Mouse (Mus musculus) stomach, postnatal 0 days (tissue): Measurements from ENCODE around the gene Cd274. TPM values are rescaled to one million over a fixed set of nuclear protein-coding genes. Genes with fewer than 3 reads are reported as not detected.
A peak's percentile ranks its signal among the peaks of the same experiment; 100 is the strongest.

Experiments used
- ATAC-seq: fragments of 200-750 bp; cut with Nextera tagmentation; 2 replicates; pipeline ENCODE4 v1.8.0; 2017; ENCODE audit not compliant: low FRiP score, low TSS enrichment
- DNase-seq: peaks from one replicate; pipeline ENCODE4 v3.0.0-alpha.2; 2016; ENCODE audit warnings: low spot score
- H3K27ac ChIP-seq: fragments of 300-500 bp; sonication (generic); replicated peaks from 2 replicates; pipeline ENCODE4 v1.5.1; 2014; ENCODE audit warnings: mild to moderate bottlenecking, control low read depth
- H3K27me3 ChIP-seq: fragments of 300-500 bp; sonication (generic); 2 replicates; pipeline ENCODE4 v1.6.1; 2014; ENCODE audit warnings: low read length; ENCODE audit not compliant: control insufficient read depth, insufficient read depth
- H3K36me3 ChIP-seq: fragments of 300-500 bp; sonication (generic); 2 replicates; pipeline ENCODE4 v1.6.1; 2014; ENCODE audit warnings: low read length, mixed read lengths; ENCODE audit not compliant: control insufficient read depth, insufficient read depth
- H3K4me1 ChIP-seq: fragments of 300-500 bp; sonication (generic); replicated peaks from 2 replicates; pipeline ENCODE4 v1.6.1; 2014; ENCODE audit warnings: antibody characterized with exemption; ENCODE audit not compliant: control insufficient read depth, insufficient read depth
- H3K4me2 ChIP-seq: fragments of 300-500 bp; sonication (generic); replicated peaks from 2 replicates; pipeline ENCODE4 v1.6.1; 2014; ENCODE audit warnings: low read depth, mild to moderate bottlenecking, control low read depth, moderate library complexity
- H3K4me3 ChIP-seq: fragments of 300-500 bp; sonication (generic); 2 replicates; pipeline ENCODE4 v1.5.1; 2014; ENCODE audit warnings: low read depth, low read length, control low read depth
- H3K9ac ChIP-seq: fragments of 300-500 bp; sonication (generic); 2 replicates; pipeline ENCODE4 v1.6.1; 2014; ENCODE audit warnings: mild to moderate bottlenecking, low read length, control low read depth, mixed read lengths
- H3K9me3 ChIP-seq: fragments of 300-500 bp; sonication (generic); 2 replicates; pipeline ENCODE4 v1.6.1; 2016; ENCODE audit warnings: low read length; ENCODE audit not compliant: control insufficient read depth
- CTCF ChIP-seq: IDR thresholded peaks from 2 replicates; pipeline ENCODE4 v1.5.1; 2016; ENCODE audit warnings: antibody characterized with exemption, low read depth, mild to moderate bottlenecking, moderate library complexity
- EP300 ChIP-seq: optimal IDR thresholded peaks from 2 replicates; pipeline ENCODE3; 2016; ENCODE audit warnings: antibody characterized with exemption
- WGBS: fragments of 180-500 bp; shearing (Covaris S2); extraction: QIAGEN DNeasy Blood & Tissue Kit; methylation state at CpG from one replicate; pipeline ENCODE4 v1.1.7; 2014; 5-methylcytosine and 5-hydroxymethylcytosine counted together
- polyA plus RNA-seq: library from polyadenylated mRNA; unstranded; fragments of >200 nt; fragmentation: Nextera tagmentation; extraction: Ambion mirVana; gene quantifications from 2 replicates; pipeline ENCODE4 v1.2.1, GENCODE M21; 2015

Gene Cd274
- polyA plus RNA-seq, 1 experiment from 2014 or later = 0.08 TPM

DNA sequence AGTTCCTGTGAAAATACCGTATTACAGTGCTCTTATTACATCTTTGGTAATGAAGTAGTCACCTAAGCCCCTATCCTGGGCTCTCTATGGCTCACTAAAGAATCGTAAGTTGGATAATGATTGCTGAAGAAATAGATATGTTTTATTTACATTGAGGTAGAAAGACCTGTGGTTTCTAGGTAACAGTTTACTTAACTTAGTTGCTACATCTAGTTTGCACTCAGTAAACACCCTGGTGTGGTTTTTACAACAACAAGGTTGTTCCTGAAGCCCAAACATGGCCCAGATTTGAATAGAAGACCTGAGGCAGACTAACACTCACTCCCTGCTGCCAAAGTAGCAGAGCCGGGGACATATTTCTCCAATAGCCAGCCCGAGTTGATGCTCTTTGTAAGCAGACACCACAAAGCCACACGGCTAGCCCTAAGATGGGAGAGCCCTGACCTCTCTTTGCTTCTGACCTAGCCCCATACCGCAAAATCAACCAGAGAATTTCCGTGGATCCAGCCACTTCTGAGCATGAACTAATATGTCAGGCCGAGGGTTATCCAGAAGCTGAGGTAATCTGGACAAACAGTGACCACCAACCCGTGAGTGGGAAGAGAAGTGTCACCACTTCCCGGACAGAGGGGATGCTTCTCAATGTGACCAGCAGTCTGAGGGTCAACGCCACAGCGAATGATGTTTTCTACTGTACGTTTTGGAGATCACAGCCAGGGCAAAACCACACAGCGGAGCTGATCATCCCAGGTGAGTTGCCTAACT, 12.8 kb downstream of the Cd274 start:
- Histone ChIP-seq H3K9me3 (no peaks in the 10 kb centered on the region), H3K4me1 (no peaks in the 10 kb centered on the region), H3K36me3 (no peaks in the 10 kb centered on the region; the same call in 1 of the 2 replicates), H3K27ac (no peak overlapping the region), H3K4me3 (no peak overlapping the region), H3K27me3 (no peaks in the 10 kb centered on the region), H3K9ac (no peak overlapping the region), H3K4me2 (no peak overlapping the region)
- WGBS = 79% methylated on average over 14 of the region's 14 CpGs
- TF ChIP-seq CTCF = no peak
- no peak for TF ChIP-seq EP300
- no peak for ATAC-seq
- DNase-seq = no peak

DNA sequence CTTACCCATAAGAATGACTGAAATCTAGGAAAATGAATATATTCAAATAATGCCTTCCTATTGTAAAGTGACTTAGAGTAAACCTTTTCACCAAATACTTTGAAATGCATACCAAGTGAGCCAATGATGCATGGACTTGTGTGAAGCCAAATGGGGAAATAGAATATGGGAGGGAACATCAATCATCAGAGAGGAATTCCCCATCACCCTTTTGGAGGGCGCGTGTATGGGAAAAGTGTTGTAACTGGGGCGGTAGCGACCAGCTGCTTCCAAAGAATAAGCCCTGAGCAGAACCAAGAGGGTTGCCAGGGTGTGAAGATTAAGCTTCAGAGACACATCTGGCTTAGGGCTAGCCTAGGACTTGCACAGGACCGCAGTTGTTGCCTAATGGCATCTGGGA, 16.1 kb downstream of the Cd274 start:
- no peaks in the 10 kb centered on the region for H3K9me3 ChIP-seq
- H3K4me1 ChIP-seq = no peaks in the 10 kb centered on the region
- no peak for TF ChIP-seq CTCF
- no peak for TF ChIP-seq EP300
- no peak overlapping the region for H3K27ac ChIP-seq
- ATAC-seq (no peak), DNase-seq (no peak)
- H3K4me2 ChIP-seq = no peak overlapping the region
- H3K27me3 ChIP-seq = no peaks in the 10 kb centered on the region
- no peaks in the 10 kb centered on the region for H3K36me3 ChIP-seq
- H3K4me3 ChIP-seq = no peak overlapping the region
- WGBS = 86% methylated on average over 5 of the region's 5 CpGs
- no peak overlapping the region for H3K9ac ChIP-seq

DNA sequence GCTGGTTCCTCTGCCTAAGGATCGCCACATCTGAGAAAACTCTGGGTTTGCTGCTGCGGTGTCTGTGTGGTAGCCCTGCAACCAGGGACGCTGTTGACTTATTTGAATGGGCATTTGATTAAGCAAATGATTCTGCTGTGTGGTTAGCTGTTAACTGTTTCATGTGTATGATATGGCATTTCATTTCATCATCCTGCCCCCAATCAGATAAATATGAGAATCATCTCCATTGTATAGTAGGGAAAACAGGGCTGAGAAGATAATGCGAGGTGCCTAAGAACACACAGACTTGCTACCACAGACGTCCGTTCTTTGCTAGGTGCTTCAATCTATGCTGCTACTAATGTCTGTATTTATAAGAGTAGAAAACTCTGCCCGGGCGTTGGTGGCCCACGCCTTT, 17.2 kb downstream of the Cd274 start:
- WGBS = 68% methylated on average over 9 of the region's 9 CpGs
- ATAC-seq (no peak), DNase-seq (no peak)
- H3K4me2 ChIP-seq = no peak overlapping the region
- no peaks in the 10 kb centered on the region for H3K4me1 ChIP-seq
- no peak for TF ChIP-seq EP300
- TF ChIP-seq CTCF = no peak
- no peaks in the 10 kb centered on the region for H3K27me3 ChIP-seq
- H3K4me3 ChIP-seq = no peak overlapping the region
- no peaks in the 10 kb centered on the region for H3K9me3 ChIP-seq
- H3K9ac ChIP-seq = no peak overlapping the region
- H3K36me3 ChIP-seq = no peaks in the 10 kb centered on the region
- H3K27ac ChIP-seq = no peak overlapping the region

DNA sequence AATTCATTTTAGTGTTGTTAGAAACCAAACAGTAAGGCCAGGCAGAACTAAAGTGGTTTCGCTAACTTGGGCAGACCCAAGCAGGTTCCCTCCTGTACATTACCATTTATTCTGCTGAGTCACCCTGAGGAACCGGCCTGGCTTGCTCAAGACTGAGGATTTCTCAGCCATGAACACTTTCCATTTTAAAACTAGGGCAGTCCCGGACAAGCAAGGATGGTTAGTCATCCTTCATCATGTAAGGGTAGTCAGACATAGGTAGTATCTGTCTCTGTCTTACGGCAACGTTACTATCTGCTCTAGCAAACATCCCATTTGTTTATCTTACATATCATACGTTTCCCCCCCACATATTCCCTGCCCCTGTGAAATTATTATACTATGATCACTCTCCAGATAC, 17.7 kb downstream of the Cd274 start:
- H3K27ac ChIP-seq = no peak overlapping the region

DNA sequence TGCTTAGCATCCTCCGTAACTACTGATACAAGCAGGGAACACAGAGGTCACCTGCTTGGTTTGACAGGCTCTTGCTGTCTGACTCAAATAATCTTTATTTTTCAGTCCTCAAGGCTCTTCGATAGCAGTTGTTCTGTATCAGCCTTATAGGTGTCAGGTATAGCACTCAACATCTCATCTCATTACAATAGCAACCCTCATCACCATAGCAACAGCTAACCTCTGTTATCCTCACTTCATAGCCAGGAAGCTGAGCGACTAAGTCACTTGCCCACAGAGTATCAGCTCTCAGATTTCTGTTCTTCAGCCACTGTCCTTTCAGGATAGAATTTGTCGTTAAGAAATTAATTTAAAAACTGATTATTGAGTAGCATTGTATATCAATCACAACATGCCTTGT, 18.6 kb downstream of the Cd274 start:
- Histone ChIP-seq H3K36me3 (no peaks in the 10 kb centered on the region), H3K4me2 (no peak overlapping the region), H3K4me1 (no peaks in the 10 kb centered on the region), H3K9ac (no peak overlapping the region), H3K9me3 (no peaks in the 10 kb centered on the region), H3K27me3 (no peaks in the 10 kb centered on the region), H3K4me3 (no peak overlapping the region), H3K27ac (no peak overlapping the region)
- ATAC-seq (no peak), DNase-seq (no peak)
- 86% methylated on average over 4 of the region's 4 CpGs for WGBS
- TF ChIP-seq CTCF (no peak), EP300 (no peak)

More for the DNA sequence above, 17.7 kb downstream of the Cd274 start:
- Histone ChIP-seq H3K9ac (no peak overlapping the region), H3K4me3 (no peak overlapping the region), H3K4me2 (no peak overlapping the region), H3K4me1 (no peaks in the 10 kb centered on the region), H3K27me3 (no peaks in the 10 kb centered on the region), H3K36me3 (no peaks in the 10 kb centered on the region), H3K9me3 (no peaks in the 10 kb centered on the region)
- no peak for DNase-seq
- TF ChIP-seq CTCF = no peak
- TF ChIP-seq EP300 = peak; percentile 32
- WGBS = 57% methylated on average over 6 of the region's 6 CpGs
- peak; percentile 40; the same call in 1 of the 2 replicates for ATAC-seq

DNA sequence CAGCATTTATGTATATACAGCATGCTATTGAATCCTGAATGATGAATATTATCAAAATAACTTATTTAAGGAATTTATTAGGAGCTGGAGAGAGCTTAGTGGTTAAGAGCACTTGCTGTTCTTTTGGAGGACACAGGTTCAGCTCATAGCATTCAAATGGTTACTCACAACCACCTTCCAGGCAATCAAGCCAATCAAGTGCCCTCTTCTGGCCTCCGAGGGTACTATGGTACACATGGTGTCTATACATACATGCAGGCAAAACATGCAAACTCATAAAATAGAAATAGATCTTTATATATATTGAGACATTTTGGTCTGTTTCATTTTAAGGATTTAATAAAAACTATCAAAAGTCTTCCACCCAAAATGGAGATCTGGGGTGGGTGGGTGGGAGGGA, 21.6 kb downstream of the Cd274 start:
- Histone ChIP-seq H3K27ac (no peak overlapping the region), H3K27me3 (no peaks in the 10 kb centered on the region), H3K9me3 (no peaks in the 10 kb centered on the region), H3K4me1 (no peaks in the 10 kb centered on the region), H3K36me3 (no peaks in the 10 kb centered on the region), H3K4me3 (no peak overlapping the region), H3K4me2 (no peak overlapping the region), H3K9ac (no peak overlapping the region)
- 97% methylated on average over 1 of the region's 1 CpGs for WGBS
- ATAC-seq = no peak
- DNase-seq = no peak
- TF ChIP-seq CTCF (peak; percentile 11; the same call in 1 of the 2 replicates), EP300 (no peak)
